Comparison of ENCODE assay signal across 9 mouse cellular contexts in the genomic region with DNA sequence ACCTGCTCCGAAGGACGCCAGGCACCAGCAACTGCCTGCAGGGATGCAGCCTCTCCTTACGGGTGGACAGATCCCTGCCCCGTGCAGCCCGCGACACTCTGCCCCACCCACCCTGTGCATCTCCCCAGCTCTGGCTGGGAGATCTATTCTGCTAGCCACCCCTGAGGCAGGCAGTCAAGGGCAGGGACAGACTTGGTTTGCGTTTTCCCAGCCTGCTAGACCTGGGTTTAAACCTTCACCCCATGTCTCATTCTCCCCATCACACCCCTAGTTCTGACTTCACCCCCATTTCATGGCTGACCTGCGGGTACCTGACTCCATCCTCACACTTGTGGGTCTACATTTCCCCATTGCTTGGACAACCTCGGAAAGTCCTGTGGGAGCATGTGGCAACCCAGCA. TPM values are rescaled to one million over a fixed set of nuclear protein-coding genes. Genes with fewer than 3 reads are reported as not detected.
DNase-seq lines count a peak whose midpoint lies in the region; ATAC-seq lines count a peak whose summit lies in the region.
"Had no signal": no experiment of that assay in that cellular context is flagged by ENCODE, and none has a peak within 500 bp of the region (broad histone marks: within the 10 kb centered on the region; RNA-seq: fewer than 3 reads in every experiment).

Gene Shisal1, minus strand, starts transcription at position 101 of the 400 bp plus-strand sequence.

- H3K9me3 ChIP-seq in neural tube, embryonic 11.5 days (ENCODE audit: control insufficient read depth, low read length): no peaks in the 10 kb centered on the region
- H3K9me3 ChIP-seq in limb, embryonic 13.5 days: no peaks in the 10 kb centered on the region

- H3K4me2 ChIP-seq in neural tube, embryonic 11.5 days (ENCODE audit: low read depth): peak within 1 kb of the TSS; percentile 60
- peak within 1 kb of the TSS; percentile 78 for H3K4me2 ChIP-seq in limb, embryonic 13.5 days (replicated peaks)

- H3K27me3 ChIP-seq in neural tube, embryonic 11.5 days (ENCODE audit: control insufficient read depth, insufficient read depth, low read length): peaks cover 33% of the 10 kb centered on the region
- H3K27me3 ChIP-seq in limb, embryonic 13.5 days: peaks cover 88% of the 10 kb centered on the region

- WGBS in neural tube, embryonic 11.5 days: 15% methylated on average over 9 of the region's 9 CpGs
- WGBS in limb, embryonic 13.5 days: 13% methylated on average over 9 of the region's 9 CpGs

- ATAC-seq in neural tube, embryonic 11.5 days (ENCODE audit: insufficient read depth, low FRiP score, low TSS enrichment): no peak
- ATAC-seq in limb, embryonic 13.5 days (ENCODE audit: low FRiP score, low read depth): no peak

- intact Hi-C loops in gastrocnemius, postnatal 14 days (cut with DNase I; ENCODE audit: low total_unique reads): no loop called here

- H3K4me1 ChIP-seq in neural tube, embryonic 11.5 days (ENCODE audit: control insufficient read depth, insufficient read depth, low read length): peaks cover 13% of the 10 kb centered on the region
- peaks cover 30% of the 10 kb centered on the region for H3K4me1 ChIP-seq in limb, embryonic 13.5 days

- peak within 1 kb of the TSS; percentile 43 for H3K4me3 ChIP-seq in neural tube, embryonic 11.5 days (ENCODE audit: low read depth, low read length)
- peak within 1 kb of the TSS; percentile 51 for H3K4me3 ChIP-seq in limb, embryonic 13.5 days

- no peaks in the 10 kb centered on the region for H3K36me3 ChIP-seq in neural tube, embryonic 11.5 days (ENCODE audit: control insufficient read depth, insufficient read depth, low read length)
- no peaks in the 10 kb centered on the region for H3K36me3 ChIP-seq in limb, embryonic 13.5 days

- no peak within 1 kb of the TSS for H3K27ac ChIP-seq in neural tube, embryonic 11.5 days (ENCODE audit: low read depth, low read length)
- H3K27ac ChIP-seq in limb, embryonic 13.5 days: no peak within 1 kb of the TSS

- no peak for DNase-seq in gastrocnemius, postnatal 10 days
- no peak for DNase-seq in gastrocnemius, postnatal 14 days
- DNase-seq in neural tube, embryonic 11.5 days (ENCODE audit: low spot score): no peak
- DNase-seq in neural tube, embryonic 10.5 days (ENCODE audit: extremely low spot score, low spot score): no peak
- no peak for DNase-seq in adrenal gland, postnatal 36 days
- no peak for DNase-seq in kidney, postnatal 14 days
- no peak for DNase-seq in thymus, postnatal 0 days (ENCODE audit: low spot score)

- peak within 1 kb of the TSS; percentile 53 for H3K9ac ChIP-seq in neural tube, embryonic 11.5 days (ENCODE audit: low read length)
- peak within 1 kb of the TSS; percentile 64 for H3K9ac ChIP-seq in limb, embryonic 13.5 days

RNA-seq across cellular contexts. Expression of gene Shisal1, which starts in this region (rescaled TPM):
- total RNA-seq in gastrocnemius, postnatal 10 days (2021): 10 to 100 TPM; 11.1 to 16.4 TPM
- total RNA-seq in gastrocnemius, postnatal 14 days (2021): 1 to 10 TPM; 2.7 to 5.0 TPM
- 5.3 and 7.3 TPM in 2 replicates for polyA plus RNA-seq in neural tube, embryonic 11.5 days (2014; fragmentation: Nextera tagmentation; extraction: Ambion mirVana)
- polyA plus RNA-seq in limb, embryonic 13.5 days (2015; fragmentation: Nextera tagmentation; extraction: Ambion mirVana): 1.9 and 2.0 TPM in 2 replicates
- 1 to 10 TPM in 1 of 2 experiments, under 1 TPM in 1; 0.63 to 1.1 TPM for total RNA-seq in adrenal gland, postnatal 36 days (2021)
- polyA plus RNA-seq in thymus, postnatal 0 days (2015; fragmentation: Nextera tagmentation; extraction: Ambion mirVana): 3.0 and 3.1 TPM in 2 replicates
- total RNA-seq: common myeloid progenitor, adult 5-6 weeks had no signal
